Mouse (Mus musculus) kidney, adult 2 months (tissue): ENCODE results near the gene Ly86. TPM values are rescaled to one million over a fixed set of nuclear protein-coding genes. Genes with fewer than 3 reads are reported as not detected.

Experiments used
- DNase-seq: peaks from one replicate; pipeline ENCODE4 v3.0.0; 2021
- H3K27ac ChIP-seq: fragments of 200-500 bp; 2 replicates; pipeline ENCODE4 v1.5.1; 2012; ENCODE audit warnings: low read depth, low read length, control low read depth, inconsistent platforms; ENCODE audit not compliant: insufficient read depth
- H3K27me3 ChIP-seq: fragments of 200-500 bp; replicated peaks from 2 replicates; pipeline ENCODE4 v1.6.1; 2012; ENCODE audit warnings: mild to moderate bottlenecking, moderate library complexity, low read length, inconsistent platforms; ENCODE audit not compliant: control insufficient read depth, insufficient read depth
- H3K36me3 ChIP-seq: fragments of 200-500 bp; 2 replicates; pipeline ENCODE4 v1.6.1; 2012; ENCODE audit warnings: mild to moderate bottlenecking, moderate library complexity, low read length, inconsistent platforms; ENCODE audit not compliant: control insufficient read depth, insufficient read depth
- H3K4me1 ChIP-seq: fragments of 200-500 bp; 2 replicates; pipeline ENCODE4 v1.6.1; 2011; ENCODE audit warnings: low read length; ENCODE audit not compliant: control insufficient read depth, insufficient read depth
- H3K4me3 ChIP-seq: fragments of 200-500 bp; 2 replicates; pipeline ENCODE4 v1.5.1; 2011; ENCODE audit warnings: mild to moderate bottlenecking, low read depth, low read length, control low read depth; ENCODE audit not compliant: insufficient read depth
- CTCF ChIP-seq: fragments of 200-500 bp; conservative IDR thresholded peaks from 2 replicates; pipeline ENCODE4 v1.5.1; 2011; ENCODE audit warnings: low read depth, mild to moderate bottlenecking, control low read depth, low read length, moderate library complexity, mixed read lengths; ENCODE audit not compliant: insufficient read depth, insufficient read length
- POLR2A ChIP-seq: fragments of 200-500 bp; IDR thresholded peaks from one replicate; pipeline ENCODE4 v1.6.1; 2011; ENCODE audit warnings: low read depth, low read length, control low read depth
- WGBS: fragments of 180-500 bp; shearing (Covaris S2); methylation state at CpG from one replicate; pipeline ENCODE4 v1.1.7; 2018; 5-methylcytosine and 5-hydroxymethylcytosine counted together
- polyA plus RNA-seq: library from polyadenylated mRNA; depleted of rRNA; stranded (reverse); fragments of >200 nt; gene quantifications from 2 replicates; pipeline ENCODE4 v1.2.3, GENCODE M21; 2012

The Ly86 gene
- polyA plus RNA-seq, 1 experiment = 8.4 TPM

GRCm38 (mm10) chr13:37353016-37353415 lies 8.0 kb downstream of the Ly86 start:
- Histone ChIP-seq H3K4me1 (no peaks in the 10 kb centered on the region), H3K27ac (peak overlapping the region; percentile 95), H3K36me3 (no peaks in the 10 kb centered on the region), H3K4me3 (no peak overlapping the region), H3K27me3 (no peaks in the 10 kb centered on the region)
- WGBS = 71% methylated on average over 2 of the region's 2 CpGs
- TF ChIP-seq CTCF (no peak), POLR2A (no peak)
- DNase-seq = peak; percentile 52

GRCm38 (mm10) chr13:37353868-37354267 lies 8.9 kb downstream of the Ly86 start:
- 51% methylated on average over 4 of the region's 4 CpGs for WGBS
- DNase-seq = no peak

GRCm38 (mm10) chr13:37354432-37354831 lies 9.4 kb downstream of the Ly86 start:
- no peak for DNase-seq
- Histone ChIP-seq H3K4me1 (peaks cover 2% of the 10 kb centered on the region; the same call in 1 of the 2 replicates), H3K36me3 (no peaks in the 10 kb centered on the region), H3K27ac (no peak overlapping the region), H3K4me3 (no peak overlapping the region), H3K27me3 (no peaks in the 10 kb centered on the region)
- no peak for TF ChIP-seq CTCF
- TF ChIP-seq POLR2A = no peak
- 81% methylated on average over 4 of the region's 4 CpGs for WGBS

More at GRCm38 (mm10) chr13:37353868-37354267, 8.9 kb downstream of the Ly86 start:
- H3K4me1 ChIP-seq = peaks cover 2% of the 10 kb centered on the region; the same call in 1 of the 2 replicates
- no peak overlapping the region for H3K4me3 ChIP-seq
- no peak for TF ChIP-seq CTCF
- TF ChIP-seq POLR2A = no peak
- H3K36me3 ChIP-seq = no peaks in the 10 kb centered on the region
- peak overlapping the region; percentile 87; the same call in 1 of the 2 replicates for H3K27ac ChIP-seq
- H3K27me3 ChIP-seq = no peaks in the 10 kb centered on the region

GRCm38 (mm10) chr13:37355642-37356331 lies 10.8 kb downstream of the Ly86 start:
- TF ChIP-seq CTCF = no peak
- no peak for TF ChIP-seq POLR2A
- H3K36me3 ChIP-seq = no peaks in the 10 kb centered on the region
- no peak overlapping the region for H3K27ac ChIP-seq
- no peak overlapping the region for H3K4me3 ChIP-seq
- H3K4me1 ChIP-seq = peaks cover 2% of the 10 kb centered on the region; the same call in 1 of the 2 replicates
- H3K27me3 ChIP-seq = no peaks in the 10 kb centered on the region
- DNase-seq = no peak
- WGBS = 80% methylated on average over 10 of the region's 10 CpGs

GRCm38 (mm10) chr13:37356549-37356948 lies 11.5 kb downstream of the Ly86 start:
- H3K36me3 ChIP-seq = no peaks in the 10 kb centered on the region
- TF ChIP-seq CTCF (no peak), POLR2A (no peak)
- peaks cover 2% of the 10 kb centered on the region; the same call in 1 of the 2 replicates for H3K4me1 ChIP-seq
- no peak overlapping the region for H3K4me3 ChIP-seq
- no peak for DNase-seq
- no peak overlapping the region for H3K27ac ChIP-seq
- 86% methylated on average over 2 of the region's 2 CpGs for WGBS
- H3K27me3 ChIP-seq = no peaks in the 10 kb centered on the region

GRCm38 (mm10) chr13:37358112-37358511 lies 13.1 kb downstream of the Ly86 start:
- Histone ChIP-seq H3K27me3 (no peaks in the 10 kb centered on the region), H3K36me3 (no peaks in the 10 kb centered on the region), H3K27ac (no peak overlapping the region), H3K4me3 (no peak overlapping the region), H3K4me1 (peaks cover 2% of the 10 kb centered on the region; the same call in 1 of the 2 replicates)
- WGBS = 74% methylated on average over 2 of the region's 2 CpGs
- TF ChIP-seq CTCF (no peak), POLR2A (no peak)
- DNase-seq = peak; percentile 45

- TF ChIP-seq POLR2A (no peak), CTCF (no peak)
- Histone ChIP-seq H3K4me3 (no peak overlapping the region), H3K4me1 (peaks cover 2% of the 10 kb centered on the region; the same call in 1 of the 2 replicates), H3K27me3 (no peaks in the 10 kb centered on the region), H3K27ac (no peak overlapping the region), H3K36me3 (no peaks in the 10 kb centered on the region)
- WGBS = 48% methylated on average over 1 of the region's 1 CpGs
- no peak for DNase-seq
These were observed 16.2 kb downstream of the Ly86 start for GRCm38 (mm10) chr13:37361249-37361648.
